Mouse (Mus musculus): Measurements from ENCODE around the gene Rap1gap2. TPM values are rescaled to one million over a fixed set of nuclear protein-coding genes. Genes with fewer than 3 reads are reported as not detected.

Gene Rap1gap2
- polyA plus RNA-seq, 1 experiment from 2014 or later = 15.8 TPM

GRCm38 (mm10) chr11:74525605-74526004, 85.1 kb downstream of the Rap1gap2 start:
- 45% methylated on average over 9 of the region's 9 CpGs for WGBS
- peaks cover 10% of the 10 kb centered on the region for H3K27me3 ChIP-seq (replicated peaks)

GRCm38 (mm10) chr11:74525205-74525604, 85.5 kb downstream of the Rap1gap2 start:
- H3K27me3 ChIP-seq (replicated peaks) = peaks cover 10% of the 10 kb centered on the region
- no peak for ATAC-seq (replicated peaks)
- H3K4me2 ChIP-seq = no peak overlapping the region
- H3K27ac ChIP-seq = no peak overlapping the region
- WGBS = 91% methylated on average over 7 of the region's 7 CpGs
- H3K9me3 ChIP-seq = no peaks in the 10 kb centered on the region
- H3K4me3 ChIP-seq = no peak overlapping the region
- H3K36me3 ChIP-seq (replicated peaks) = no peaks in the 10 kb centered on the region
- H3K9ac ChIP-seq = no peak overlapping the region
- peaks cover 28% of the 10 kb centered on the region for H3K4me1 ChIP-seq

More at GRCm38 (mm10) chr11:74525605-74526004, 85.1 kb downstream of the Rap1gap2 start:
- no peak for ATAC-seq (replicated peaks)
- Histone ChIP-seq H3K4me2 (no peak overlapping the region), H3K4me3 (no peak overlapping the region), H3K9me3 (no peaks in the 10 kb centered on the region), H3K36me3 (replicated peaks) (no peaks in the 10 kb centered on the region), H3K27ac (no peak overlapping the region), H3K4me1 (peaks cover 28% of the 10 kb centered on the region), H3K9ac (no peak overlapping the region)

GRCm38 (mm10) chr11:74524050-74524965, 86.4 kb downstream of the Rap1gap2 start:
- 52% methylated on average over 9 of the region's 9 CpGs for WGBS
- peaks cover 10% of the 10 kb centered on the region for H3K27me3 ChIP-seq (replicated peaks)

GRCm38 (mm10) chr11:74523210-74523951, 87.3 kb downstream of the Rap1gap2 start:
- Histone ChIP-seq H3K27ac (no peak overlapping the region), H3K9ac (peak overlapping the region; percentile 64), H3K36me3 (replicated peaks) (no peaks in the 10 kb centered on the region), H3K27me3 (replicated peaks) (peaks cover 10% of the 10 kb centered on the region), H3K9me3 (no peaks in the 10 kb centered on the region), H3K4me1 (peaks cover 28% of the 10 kb centered on the region), H3K4me2 (peak overlapping the region; percentile 98), H3K4me3 (peak overlapping the region; percentile 62)
- 4% methylated on average over 30 of the region's 30 CpGs for WGBS
- ATAC-seq (replicated peaks) = peak; percentile 17; the same call in 1 of the 2 replicates

More at GRCm38 (mm10) chr11:74524050-74524965, 86.4 kb downstream of the Rap1gap2 start:
- H3K27ac ChIP-seq = no peak overlapping the region
- peaks cover 28% of the 10 kb centered on the region for H3K4me1 ChIP-seq
- no peak overlapping the region for H3K4me2 ChIP-seq
- H3K4me3 ChIP-seq = no peak overlapping the region
- no peaks in the 10 kb centered on the region for H3K9me3 ChIP-seq
- H3K9ac ChIP-seq = no peak overlapping the region
- ATAC-seq (replicated peaks) = no peak
- H3K36me3 ChIP-seq (replicated peaks) = no peaks in the 10 kb centered on the region

GRCm38 (mm10) chr11:74522487-74523209, 88.1 kb downstream of the Rap1gap2 start:
- Histone ChIP-seq H3K4me3 (peak overlapping the region; percentile 62), H3K27ac (no peak overlapping the region), H3K27me3 (replicated peaks) (peaks cover 10% of the 10 kb centered on the region), H3K4me1 (peaks cover 25% of the 10 kb centered on the region), H3K9me3 (no peaks in the 10 kb centered on the region), H3K9ac (peak overlapping the region; percentile 64), H3K36me3 (replicated peaks) (no peaks in the 10 kb centered on the region), H3K4me2 (peak overlapping the region; percentile 98)
- WGBS = 1% methylated on average over 74 of the region's 87 CpGs
- ATAC-seq (replicated peaks) = peak; percentile 59

GRCm38 (mm10) chr11:74521981-74522486, 88.7 kb downstream of the Rap1gap2 start:
- no peak overlapping the region for H3K27ac ChIP-seq
- no peaks in the 10 kb centered on the region for H3K9me3 ChIP-seq
- peaks cover 24% of the 10 kb centered on the region for H3K4me1 ChIP-seq
- H3K36me3 ChIP-seq (replicated peaks) = no peaks in the 10 kb centered on the region
- peak overlapping the region; percentile 62 for H3K4me3 ChIP-seq
- under 1% methylated on average over 29 of the region's 29 CpGs for WGBS
- 0 out of 2 replicates have a peak, but pooled peaks have one; percentile 40 for ATAC-seq (replicated peaks)
- H3K9ac ChIP-seq = peak overlapping the region; percentile 64
- H3K4me2 ChIP-seq = peak overlapping the region; percentile 98
- H3K27me3 ChIP-seq (replicated peaks) = peaks cover 10% of the 10 kb centered on the region

- ATAC-seq (replicated peaks) = no peak
- H3K9me3 ChIP-seq = no peaks in the 10 kb centered on the region
- 89% methylated on average over 3 of the region's 3 CpGs for WGBS
Observed at GRCm38 (mm10) chr11:74520201-74520600, 90.5 kb downstream of the Rap1gap2 start.

GRCm38 (mm10) chr11:74516112-74516511, 94.6 kb downstream of the Rap1gap2 start:
- Histone ChIP-seq H3K36me3 (replicated peaks) (no peaks in the 10 kb centered on the region), H3K9me3 (no peaks in the 10 kb centered on the region), H3K4me1 (no peaks in the 10 kb centered on the region), H3K4me3 (no peak overlapping the region), H3K9ac (no peak overlapping the region), H3K4me2 (no peak overlapping the region), H3K27me3 (replicated peaks) (no peaks in the 10 kb centered on the region), H3K27ac (no peak overlapping the region)
- no peak for ATAC-seq (replicated peaks)
- WGBS = 81% methylated on average over 5 of the region's 5 CpGs

More at GRCm38 (mm10) chr11:74520201-74520600, 90.5 kb downstream of the Rap1gap2 start:
- Histone ChIP-seq H3K36me3 (replicated peaks) (no peaks in the 10 kb centered on the region), H3K9ac (no peak overlapping the region), H3K4me3 (no peak overlapping the region), H3K27ac (no peak overlapping the region), H3K4me1 (peaks cover 21% of the 10 kb centered on the region), H3K4me2 (no peak overlapping the region), H3K27me3 (replicated peaks) (peaks cover 10% of the 10 kb centered on the region)

GRCm38 (mm10) chr11:74515046-74515445, 95.7 kb downstream of the Rap1gap2 start:
- no peak for ATAC-seq (replicated peaks)
- H3K36me3 ChIP-seq (replicated peaks) = no peaks in the 10 kb centered on the region
- H3K27me3 ChIP-seq (replicated peaks) = no peaks in the 10 kb centered on the region
- no peak overlapping the region for H3K9ac ChIP-seq
- H3K9me3 ChIP-seq = no peaks in the 10 kb centered on the region
- no peaks in the 10 kb centered on the region for H3K4me1 ChIP-seq
- H3K27ac ChIP-seq = no peak overlapping the region
- H3K4me3 ChIP-seq = no peak overlapping the region
- 88% methylated on average over 3 of the region's 3 CpGs for WGBS
- no peak overlapping the region for H3K4me2 ChIP-seq

- Histone ChIP-seq H3K27ac (no peak overlapping the region), H3K27me3 (replicated peaks) (no peaks in the 10 kb centered on the region), H3K36me3 (replicated peaks) (no peaks in the 10 kb centered on the region), H3K9ac (no peak overlapping the region), H3K4me2 (no peak overlapping the region), H3K4me3 (no peak overlapping the region), H3K4me1 (no peaks in the 10 kb centered on the region), H3K9me3 (no peaks in the 10 kb centered on the region)
- no peak for ATAC-seq (replicated peaks)
- WGBS = 92% methylated on average over 10 of the region's 10 CpGs
Observed at GRCm38 (mm10) chr11:74512595-74512994, 98.1 kb downstream of the Rap1gap2 start.

- no peak overlapping the region for H3K27ac ChIP-seq
- H3K27me3 ChIP-seq (replicated peaks) = no peaks in the 10 kb centered on the region
- WGBS = 47% methylated on average over 6 of the region's 6 CpGs
- no peak overlapping the region for H3K4me3 ChIP-seq
- H3K4me1 ChIP-seq = no peaks in the 10 kb centered on the region
- H3K9ac ChIP-seq = no peak overlapping the region
- H3K4me2 ChIP-seq = no peak overlapping the region
- no peaks in the 10 kb centered on the region for H3K9me3 ChIP-seq
- 0 out of 2 replicates have a peak, but pooled peaks have one; percentile 50 for ATAC-seq (replicated peaks)
- no peaks in the 10 kb centered on the region for H3K36me3 ChIP-seq (replicated peaks)
Observed at GRCm38 (mm10) chr11:74506275-74506674, 104.4 kb downstream of the Rap1gap2 start.

Data from midbrain, embryonic 15.5 days (tissue).